Mouse (Mus musculus): ENCODE results near the gene Il2rg.

GRCm38 (mm10) chrX:101263892-101264291, 4.2 kb downstream of the Il2rg start, which contains the start of gene Gm614:
- TF ChIP-seq CTCF (IDR thresholded peaks at IDR 0.05) (no peak), POLR2A (IDR thresholded peaks at IDR 0.05; ENCODE audit: insufficient read depth, low read depth, low read length) (no peak), EP300 (IDR thresholded peaks at IDR 0.05; ENCODE audit: insufficient read depth, low read depth, low read length) (no peak)

All from heart, adult 2 months (tissue).